Mouse (Mus musculus) layer of hippocampus, postnatal 10 days (tissue): ENCODE measurements around the gene Pkmyt1. TPM values are rescaled to one million over a fixed set of nuclear protein-coding genes. Genes with fewer than 3 reads are reported as not detected.
"Not testable (repeated sequence)": the region's sequence is repeated elsewhere in the genome, so short reads cannot be mapped to it uniquely, and the experiment has no call there.

Experiments used
- DNase-seq, 2 experiments: peaks; one replicate each; pipeline ENCODE4 v3.0.0; 2021; ENCODE audit warnings: low spot score in 2 of 2
- total RNA-seq, 2 experiments: library from RNA; stranded (reverse); gene quantifications; 2 replicates each; pipeline ENCODE4 v1.2.3; 2021

The Pkmyt1 gene
- total RNA-seq, 2 experiments from 2014 or later = 6.7 to 8.3 TPM

- DNase-seq = peak in 1 of 2 experiments; percentile 22
Observed at GRCm38 (mm10) chr17:23746311-23746710, 20.2 kb downstream of the Pkmyt1 start.

DNA sequence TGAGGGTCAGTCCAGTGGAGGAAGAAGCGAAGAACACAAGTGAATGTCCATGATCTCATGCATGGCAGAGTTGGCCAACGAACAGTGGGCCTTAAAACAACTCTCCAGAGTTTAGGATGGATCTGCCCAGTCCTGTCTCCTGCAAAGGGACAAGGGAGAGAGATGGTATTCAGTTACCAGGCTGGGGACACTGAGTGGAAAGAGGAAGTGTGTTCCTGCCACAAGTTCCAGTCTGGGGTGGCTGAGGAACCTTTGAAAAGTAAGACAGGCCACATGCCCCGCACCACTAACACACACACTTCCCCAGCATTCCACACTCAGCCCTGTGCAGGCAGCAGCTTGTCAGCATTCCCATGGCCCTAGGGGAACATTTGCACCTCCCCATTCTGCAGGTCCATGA, 20.6 kb downstream of the Pkmyt1 start:
- no peak for DNase-seq

GRCm38 (mm10) chr17:23747471-23747870, 21.3 kb downstream of the Pkmyt1 start:
- DNase-seq = no peak

DNA sequence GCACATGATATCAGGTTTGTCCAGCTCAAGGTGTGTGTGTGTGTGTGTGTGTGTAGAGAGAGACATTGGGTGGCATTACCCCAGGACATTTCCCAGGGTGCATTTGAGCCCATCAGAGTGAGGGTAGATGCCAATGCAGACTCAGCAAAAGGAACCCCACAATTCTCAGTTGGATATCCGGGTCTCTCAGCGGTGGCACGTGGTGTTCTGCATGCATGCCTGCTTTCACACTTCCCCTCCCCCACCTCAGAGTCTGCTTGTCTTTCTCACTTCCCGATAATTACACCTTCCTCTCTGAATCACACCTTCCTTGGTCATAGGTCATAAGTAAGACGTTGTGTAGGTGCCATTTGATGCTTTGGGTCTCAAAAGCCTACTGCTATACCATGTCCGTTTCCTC, 21.9 kb downstream of the Pkmyt1 start:
- DNase-seq = no peak

GRCm38 (mm10) chr17:23748631-23749391, 22.7 kb downstream of the Pkmyt1 start:
- peak; percentile 65 to 71 for DNase-seq

GRCm38 (mm10) chr17:23749400-23750191, 23.5 kb downstream of the Pkmyt1 start:
- DNase-seq = no peak

DNA sequence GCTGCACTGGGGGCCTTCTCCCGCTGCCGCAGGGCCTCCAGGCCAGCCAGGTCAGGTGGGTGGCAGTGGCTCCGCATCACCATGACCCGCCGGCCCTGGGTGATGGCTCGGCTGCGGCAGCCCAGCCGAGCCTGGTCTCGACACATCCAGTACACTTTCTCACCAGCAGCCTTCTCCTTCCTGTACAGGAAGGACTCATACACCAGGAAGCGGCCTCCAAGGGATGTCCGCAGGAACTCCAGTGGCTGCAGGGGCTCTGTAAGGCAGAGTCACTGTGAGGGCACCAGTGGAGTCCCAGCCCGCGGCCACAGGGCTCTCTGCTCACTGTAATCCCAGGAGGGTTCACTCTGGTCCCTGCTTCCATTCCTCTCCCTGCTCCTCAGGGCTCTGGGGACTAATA, 29.6 kb downstream of the Pkmyt1 start:
- DNase-seq = no peak

DNA sequence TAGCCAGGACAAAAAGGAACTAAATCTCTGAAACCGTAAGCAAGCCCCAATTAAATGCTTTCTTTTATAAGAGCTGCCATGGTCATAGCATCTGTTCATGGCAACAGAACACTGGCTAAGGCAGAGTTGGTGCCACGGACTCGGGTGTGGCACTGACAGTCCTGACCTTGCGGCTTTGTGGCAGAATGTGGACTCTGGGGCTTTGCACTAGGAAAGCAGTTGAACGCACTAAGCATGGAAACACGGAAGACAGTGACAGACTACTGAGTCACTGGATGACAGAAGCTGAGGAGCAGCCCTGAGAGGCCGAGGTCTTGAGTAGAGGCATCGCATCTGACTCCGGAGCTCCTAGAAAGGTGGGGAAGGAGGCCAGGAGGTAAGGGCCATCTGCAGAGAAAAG, 31.4 kb downstream of the Pkmyt1 start:
- no peak for DNase-seq

- no peak for DNase-seq
Observed at GRCm38 (mm10) chr17:23758801-23759200, 32.7 kb downstream of the Pkmyt1 start.

- no peak for DNase-seq
Observed at GRCm38 (mm10) chr17:23760231-23760630, 34.1 kb downstream of the Pkmyt1 start.

- no peak for DNase-seq
Observed at GRCm38 (mm10) chr17:23761155-23761554, 35.0 kb downstream of the Pkmyt1 start.

- DNase-seq = peak in 1 of 2 experiments; percentile 33
Observed at GRCm38 (mm10) chr17:23762976-23763375, 36.8 kb downstream of the Pkmyt1 start.

DNA sequence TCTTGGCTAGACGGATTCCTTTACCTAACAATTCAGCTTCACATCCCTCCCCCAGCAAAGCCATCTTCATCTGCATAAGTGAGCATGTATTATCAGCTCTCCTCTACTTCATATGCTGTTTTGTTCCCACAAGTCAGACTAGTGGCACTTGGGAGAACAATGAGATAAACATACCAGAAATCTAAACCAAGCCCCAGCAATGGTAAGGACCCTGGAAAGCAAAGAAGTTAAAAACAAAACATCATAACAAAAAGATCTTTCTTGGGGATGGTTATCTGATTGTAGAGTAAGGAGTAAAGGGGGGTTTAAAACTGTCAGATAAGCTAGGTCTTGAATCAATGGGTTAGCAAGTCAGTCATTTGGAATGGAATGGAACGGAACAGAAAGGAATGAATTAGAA, 44.4 kb downstream of the Pkmyt1 start:
- no peak for DNase-seq

DNA sequence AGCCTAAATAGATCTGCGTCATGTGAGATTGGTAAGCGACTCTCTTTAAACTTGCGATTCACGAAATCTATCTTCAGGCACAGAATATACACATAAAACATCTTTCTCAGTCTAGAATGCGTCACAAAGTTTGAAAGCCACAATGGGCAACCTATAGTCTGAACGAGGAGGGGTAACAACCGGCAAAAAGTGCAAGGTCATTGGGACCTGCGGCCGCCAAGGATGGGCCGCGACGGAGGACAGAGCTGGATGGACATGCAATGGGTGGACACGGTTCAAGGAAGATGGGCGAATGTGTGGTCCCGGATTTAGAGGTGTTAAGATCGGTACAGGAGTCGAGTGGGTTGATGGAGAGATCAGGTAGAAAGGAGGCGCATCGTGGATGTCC, 44.8 kb downstream of the Pkmyt1 start:
- DNase-seq = no peak

DNA sequence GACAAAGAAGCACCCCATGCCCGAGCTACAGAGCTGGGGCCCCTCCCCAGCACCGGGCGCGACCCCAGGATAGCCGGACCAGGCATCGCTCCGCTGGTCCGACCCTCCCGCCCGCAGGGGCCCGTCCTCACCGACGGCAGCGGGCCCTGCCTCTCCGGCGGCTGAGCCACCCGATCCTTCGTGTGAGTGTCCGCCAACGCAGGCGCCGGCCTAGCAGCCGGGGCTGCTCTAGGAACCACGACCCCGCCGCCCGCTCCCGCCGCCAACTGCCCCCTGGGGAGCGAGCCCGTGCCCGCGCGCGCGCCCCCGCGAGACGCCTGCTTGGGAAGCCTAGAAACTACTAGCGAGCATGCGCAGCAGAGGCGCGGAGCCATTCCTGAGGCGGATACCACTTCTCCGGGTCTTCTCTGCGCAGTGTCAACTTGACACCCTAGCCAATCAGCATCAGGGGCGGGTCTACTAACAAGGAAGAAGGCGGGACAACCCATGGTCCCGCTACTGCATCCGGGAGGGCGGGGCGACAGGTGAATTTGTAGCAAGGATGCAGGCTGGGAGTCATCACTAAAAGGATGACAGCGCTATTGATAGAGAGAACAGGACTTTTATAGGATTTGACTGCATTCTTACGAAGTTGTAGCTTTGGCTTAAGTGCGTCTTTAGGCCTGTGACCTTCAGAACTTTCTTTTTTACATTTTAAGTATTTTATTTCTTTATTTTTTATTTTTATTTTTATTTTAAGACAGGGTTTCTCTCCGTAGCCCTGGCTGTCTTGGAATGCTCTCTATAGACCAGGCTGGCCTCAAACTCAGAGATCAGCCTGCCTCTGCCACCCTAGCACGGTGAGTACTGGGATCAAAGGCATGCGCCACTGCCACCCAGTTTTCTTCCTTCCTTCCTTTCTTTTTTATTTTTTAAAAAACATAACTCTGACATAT, 45.4 kb downstream of the Pkmyt1 start, which contains the start of gene Flywch1:
Gene Flywch1, minus strand, starts transcription at position 319 of the 935 bp plus-strand sequence.
- DNase-seq = peak; percentile 98 to 99

DNA sequence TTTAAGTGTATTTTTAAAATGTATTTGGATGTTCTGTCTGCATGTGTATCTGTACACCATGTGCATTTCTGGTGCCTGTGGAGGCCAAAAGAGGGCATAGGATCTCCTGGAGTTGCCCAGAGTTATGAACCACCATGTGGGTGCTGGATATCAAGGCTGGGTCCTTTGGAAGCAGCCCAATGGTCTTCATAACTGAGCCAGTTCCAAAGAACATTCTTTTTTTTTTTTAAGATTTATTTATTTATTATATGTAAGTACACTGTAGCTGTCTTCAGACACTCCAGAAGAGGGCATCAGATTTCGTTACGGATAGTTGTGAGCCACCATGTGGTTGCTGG, 46.1 kb downstream of the Pkmyt1 start:
- not testable (repeated sequence) for DNase-seq

- no peak for DNase-seq
Observed at GRCm38 (mm10) chr17:23773676-23774075, 47.5 kb downstream of the Pkmyt1 start.

- peak; percentile 73 to 79 for DNase-seq
Observed at GRCm38 (mm10) chr17:23774090-23774489, 48.0 kb downstream of the Pkmyt1 start.

DNA sequence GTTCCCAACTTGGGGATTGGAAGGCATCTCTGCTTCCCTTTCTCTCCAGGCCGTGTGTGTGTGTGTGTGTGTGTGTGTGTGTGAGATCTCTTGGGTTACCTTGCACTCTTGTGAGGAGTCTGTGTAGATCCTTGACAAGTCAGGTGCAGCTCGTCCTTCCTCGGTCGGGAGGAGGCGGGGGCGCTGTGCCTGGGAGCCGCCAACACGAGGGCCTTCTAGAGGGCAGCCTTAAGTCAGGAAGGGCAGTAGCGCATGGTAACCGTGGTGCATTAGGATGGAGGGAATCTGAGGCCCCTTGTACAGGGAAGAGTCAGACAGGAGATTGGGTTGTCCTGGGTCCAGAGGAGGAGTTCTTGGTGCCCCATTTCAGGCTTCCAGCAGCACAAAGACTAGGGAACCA, 50.1 kb downstream of the Pkmyt1 start:
- DNase-seq = no peak

DNA sequence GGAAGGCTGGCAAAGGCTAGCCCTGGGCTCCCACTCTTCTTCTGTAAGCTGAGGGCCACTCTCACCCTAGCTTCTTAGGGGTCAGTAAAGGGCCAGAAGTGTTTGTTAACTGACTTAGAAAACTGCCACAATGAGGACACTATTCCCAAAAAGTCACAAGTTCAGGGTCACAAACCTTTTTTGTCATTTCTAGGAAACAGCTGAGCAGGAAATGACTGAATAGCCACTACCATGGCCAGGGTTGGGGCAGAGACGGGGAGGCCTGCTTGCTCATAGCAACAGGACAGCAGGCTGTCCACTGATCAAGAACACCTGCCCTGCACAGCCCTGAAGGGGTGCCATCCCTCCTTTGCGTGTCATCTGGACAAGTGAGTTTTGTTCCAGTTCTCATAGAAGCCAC, 51.0 kb downstream of the Pkmyt1 start:
- DNase-seq = no peak

DNA sequence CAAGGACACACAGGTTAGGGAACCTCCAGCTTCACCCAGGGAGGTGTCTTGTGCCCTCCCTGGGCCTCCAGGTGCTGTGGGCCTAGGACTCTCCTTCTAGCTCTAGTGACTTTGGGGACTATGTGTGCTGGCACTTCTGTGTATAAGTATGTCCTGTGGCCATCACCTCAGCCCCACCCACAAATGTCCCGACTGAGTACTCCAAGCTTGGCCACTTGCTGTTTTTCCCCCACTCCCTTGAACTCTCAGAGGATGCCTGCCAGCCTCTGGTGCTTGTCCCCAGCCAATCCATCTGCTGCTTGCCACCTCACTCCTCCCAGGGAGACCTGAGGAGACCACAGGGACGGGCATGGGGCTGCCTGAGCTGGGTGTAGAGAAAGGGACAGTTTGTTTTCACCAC, 52.3 kb downstream of the Pkmyt1 start:
- DNase-seq = no peak
